Mouse (Mus musculus) intestine, postnatal 0 days (tissue): ENCODE measurements at regions not wholly inside any gene's neighbourhood (a gene's known extent, or its start where the extent isn't known, plus 50 kb on each side); places are given as distances from the start of the nearest gene placed in this dataset.
A peak's percentile ranks its signal among the peaks of the same experiment; 100 is the strongest.

Experiments used
- ATAC-seq: fragments of 200-750 bp; cut with Nextera tagmentation; 2 replicates; pipeline ENCODE4 v1.8.0; 2017; ENCODE audit warnings: mild to moderate bottlenecking, moderate TSS enrichment, moderate library complexity
- H3K27ac ChIP-seq: fragments of 300-500 bp; sonication (generic); 2 replicates; pipeline ENCODE4 v1.5.1; 2014; ENCODE audit warnings: mild to moderate bottlenecking, low read depth, low read length, moderate library complexity
- H3K27me3 ChIP-seq: fragments of 300-500 bp; sonication (generic); replicated peaks from 2 replicates; pipeline ENCODE4 v1.6.1; 2014; ENCODE audit warnings: low read length, mixed read lengths; ENCODE audit not compliant: control insufficient read depth, insufficient read depth
- H3K36me3 ChIP-seq: fragments of 300-500 bp; sonication (generic); 2 replicates; pipeline ENCODE4 v1.6.1; 2014; ENCODE audit warnings: mild to moderate bottlenecking, moderate library complexity; ENCODE audit not compliant: control insufficient read depth, insufficient read depth
- H3K4me1 ChIP-seq: fragments of 300-500 bp; sonication (generic); replicated peaks from 2 replicates; pipeline ENCODE4 v1.6.1; 2014; ENCODE audit warnings: antibody characterized with exemption, low read length, mixed read lengths; ENCODE audit not compliant: control insufficient read depth, insufficient read depth
- H3K4me2 ChIP-seq: fragments of 300-500 bp; sonication (generic); replicated peaks from 2 replicates; pipeline ENCODE4 v1.6.1; 2014; ENCODE audit warnings: low read depth, mild to moderate bottlenecking, moderate library complexity
- H3K4me3 ChIP-seq: fragments of 300-500 bp; sonication (generic); 2 replicates; pipeline ENCODE4 v1.5.1; 2014; ENCODE audit warnings: low read depth, low read length
- H3K9ac ChIP-seq: fragments of 300-500 bp; sonication (generic); 2 replicates; pipeline ENCODE4 v1.6.1; 2014; ENCODE audit warnings: mild to moderate bottlenecking, low read depth, low read length
- H3K9me3 ChIP-seq: fragments of 300-500 bp; sonication (generic); 2 replicates; pipeline ENCODE4 v1.6.1; 2016; ENCODE audit warnings: mixed run types; ENCODE audit not compliant: control insufficient read depth
- CTCF ChIP-seq: sonication (generic); IDR thresholded peaks from 2 replicates; pipeline ENCODE4 v1.5.1; 2016; ENCODE audit warnings: low read depth, mild to moderate bottlenecking, control low read depth, antibody characterized with exemption, moderate library complexity
- WGBS: fragments of 180-500 bp; shearing (Covaris S2); extraction: QIAGEN DNeasy Blood & Tissue Kit; methylation state at CpG from one replicate; pipeline ENCODE4 v1.1.7; 2014; 5-methylcytosine and 5-hydroxymethylcytosine counted together

- Histone ChIP-seq H3K4me2 (no peak overlapping the region), H3K9ac (no peak overlapping the region), H3K27me3 (no peaks in the 10 kb centered on the region), H3K4me1 (no peaks in the 10 kb centered on the region), H3K36me3 (no peaks in the 10 kb centered on the region), H3K4me3 (no peak overlapping the region), H3K9me3 (no peaks in the 10 kb centered on the region), H3K27ac (no peak overlapping the region)
- no peak for TF ChIP-seq CTCF
- ATAC-seq = no peak
- 50% methylated on average over 1 of the region's 1 CpGs for WGBS
Measured at GRCm38 (mm10) chr6:17179476-17179875, 101.5 kb upstream of the Cav2 start.

- H3K4me3 ChIP-seq = no peak overlapping the region
- no peaks in the 10 kb centered on the region for H3K36me3 ChIP-seq
- TF ChIP-seq CTCF = no peak
- H3K27me3 ChIP-seq = no peaks in the 10 kb centered on the region
- H3K9me3 ChIP-seq = no peaks in the 10 kb centered on the region
- no peak overlapping the region for H3K27ac ChIP-seq
- no peak overlapping the region for H3K9ac ChIP-seq
- 88% methylated on average over 5 of the region's 5 CpGs for WGBS
- no peaks in the 10 kb centered on the region for H3K4me1 ChIP-seq
- ATAC-seq = no peak
- H3K4me2 ChIP-seq = no peak overlapping the region
Measured at GRCm38 (mm10) chr6:17186604-17187003, 94.4 kb upstream of the Cav2 start.

GRCm38 (mm10) chr6:17187106-17187505 is 93.9 kb upstream of the Cav2 start:
- no peaks in the 10 kb centered on the region for H3K4me1 ChIP-seq
- ATAC-seq = no peak
- no peaks in the 10 kb centered on the region for H3K36me3 ChIP-seq
- H3K4me2 ChIP-seq = no peak overlapping the region
- H3K9ac ChIP-seq = no peak overlapping the region
- no peaks in the 10 kb centered on the region for H3K9me3 ChIP-seq
- no peak for TF ChIP-seq CTCF
- H3K4me3 ChIP-seq = no peak overlapping the region
- no peaks in the 10 kb centered on the region for H3K27me3 ChIP-seq
- no peak overlapping the region for H3K27ac ChIP-seq
- 73% methylated on average over 4 of the region's 4 CpGs for WGBS

DNA sequence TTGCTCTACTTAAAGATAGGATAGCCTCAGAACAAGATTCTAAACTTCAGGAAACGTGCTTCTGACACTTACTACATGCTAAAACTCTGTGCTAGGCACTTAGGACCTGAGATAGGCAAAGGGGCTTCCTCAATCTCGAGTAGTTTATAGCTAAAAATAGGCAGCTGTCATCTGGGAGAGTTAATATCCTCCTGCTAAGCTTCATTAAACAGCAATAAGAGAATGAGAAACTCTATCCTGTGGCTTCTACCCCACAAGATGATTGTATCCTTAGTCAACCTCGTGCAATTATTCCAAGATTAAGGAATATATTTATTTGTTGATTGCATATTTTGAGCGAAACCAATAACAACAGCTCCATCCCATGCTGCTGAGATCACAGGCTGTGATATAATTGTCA is 85.4 kb upstream of the Cav2 start:
- no peaks in the 10 kb centered on the region for H3K27me3 ChIP-seq
- no peak overlapping the region for H3K9ac ChIP-seq
- H3K36me3 ChIP-seq = no peaks in the 10 kb centered on the region
- 59% methylated on average over 4 of the region's 4 CpGs for WGBS
- no peaks in the 10 kb centered on the region for H3K4me1 ChIP-seq
- no peaks in the 10 kb centered on the region for H3K9me3 ChIP-seq
- H3K27ac ChIP-seq = no peak overlapping the region
- TF ChIP-seq CTCF = no peak
- ATAC-seq = no peak
- H3K4me2 ChIP-seq = no peak overlapping the region
- H3K4me3 ChIP-seq = no peak overlapping the region

DNA sequence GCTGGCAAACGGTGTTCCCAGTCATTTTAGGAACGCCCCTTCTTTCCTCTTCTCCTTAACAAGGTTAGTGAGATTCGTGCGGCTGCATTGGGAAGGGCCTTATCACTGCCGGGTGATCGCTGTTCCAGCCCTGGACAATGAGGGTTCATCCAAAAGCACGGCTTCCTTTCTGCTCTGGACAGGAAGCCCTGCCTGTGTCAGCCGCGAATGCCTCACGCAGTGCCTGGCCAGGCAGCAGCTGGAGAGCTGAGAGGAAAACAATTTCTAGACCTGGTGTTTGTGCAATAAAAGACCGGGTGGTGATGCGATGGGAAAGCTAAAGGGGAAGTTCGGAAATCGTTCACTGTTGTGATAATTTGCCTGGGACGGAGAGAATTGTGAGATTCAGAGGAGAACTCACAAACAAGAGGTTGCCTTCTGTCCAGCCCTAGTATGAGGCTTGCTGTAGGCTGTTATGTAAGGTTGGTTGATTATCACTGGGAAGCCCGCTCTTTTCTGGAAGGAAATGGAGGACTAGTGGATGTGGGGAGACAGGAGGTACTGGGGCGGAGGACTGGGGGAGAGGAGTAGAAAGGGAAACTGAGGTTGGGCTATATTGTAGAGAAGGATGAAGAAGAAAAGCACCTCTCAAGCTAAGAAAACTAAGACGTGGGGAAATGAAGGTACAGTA is 83.1 kb upstream of the Cav2 start:
- peak overlapping the region; percentile 5; the same call in 1 of the 2 replicates for H3K27ac ChIP-seq
- 43% methylated on average over 18 of the region's 18 CpGs for WGBS
- no peaks in the 10 kb centered on the region for H3K4me1 ChIP-seq
- ATAC-seq = no peak
- no peak overlapping the region for H3K4me3 ChIP-seq
- H3K36me3 ChIP-seq = no peaks in the 10 kb centered on the region
- H3K27me3 ChIP-seq = no peaks in the 10 kb centered on the region
- H3K9ac ChIP-seq = no peak overlapping the region
- no peaks in the 10 kb centered on the region for H3K9me3 ChIP-seq
- H3K4me2 ChIP-seq = no peak overlapping the region
- no peak for TF ChIP-seq CTCF

DNA sequence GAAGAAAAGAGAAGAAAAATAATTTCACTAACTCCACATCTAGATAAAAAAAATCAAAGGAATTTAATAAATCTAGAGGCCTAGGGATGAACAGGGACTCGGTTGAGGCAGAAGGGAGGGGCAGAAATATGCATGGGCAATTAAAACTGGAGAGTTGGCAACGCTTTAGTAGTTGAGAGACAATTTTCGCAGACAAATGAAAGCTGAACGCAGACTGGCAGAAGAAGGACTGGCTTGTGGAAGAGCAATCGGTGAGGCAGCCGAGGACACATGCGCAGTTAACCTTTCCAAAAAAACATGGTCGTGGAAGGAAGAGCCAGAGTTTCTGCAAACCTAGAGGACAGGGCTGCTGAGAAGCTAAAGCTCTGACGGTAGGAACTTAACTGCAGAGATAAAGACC is 82.1 kb upstream of the Cav2 start:
- no peak overlapping the region for H3K27ac ChIP-seq
- H3K4me3 ChIP-seq = no peak overlapping the region
- no peak overlapping the region for H3K4me2 ChIP-seq
- no peaks in the 10 kb centered on the region for H3K36me3 ChIP-seq
- no peaks in the 10 kb centered on the region for H3K4me1 ChIP-seq
- H3K9ac ChIP-seq = no peak overlapping the region
- H3K27me3 ChIP-seq = no peaks in the 10 kb centered on the region
- H3K9me3 ChIP-seq = no peaks in the 10 kb centered on the region
- ATAC-seq = no peak
- TF ChIP-seq CTCF = no peak
- WGBS = 61% methylated on average over 9 of the region's 9 CpGs
